Mouse (Mus musculus): ENCODE measurements around the gene Aacs. TPM values are rescaled to one million over a fixed set of nuclear protein-coding genes. Genes with fewer than 3 reads are reported as not detected.

Aacs gene
- polyA plus RNA-seq (2017; shearing (Covaris generic)) = 36.1 TPM

GRCm38 (mm10) chr5:125475601-125476285 lies at the start of gene Aacs:
Gene Aacs, plus strand, starts transcription at chr5:125475814.

GRCm38 (mm10) chr5:125433793-125434337 lies 41.7 kb upstream of the Aacs start, which contains the start of gene Dhx37:
Gene Dhx37, minus strand, starts transcription at chr5:125434121.

GRCm38 (mm10) chr5:125441234-125442114 lies 34.1 kb upstream of the Aacs start, which contains the start of gene Bri3bp:
Gene Bri3bp, plus strand, starts transcription at chr5:125441568.

GRCm38 (mm10) chr5:125531634-125532033 lies 56.0 kb downstream of the Aacs start, which contains the start of gene Tmem132b:
Gene Tmem132b, plus strand, starts transcription at chr5:125531774.

Other genes starting within 250 kb of the Aacs start
- gene Scarb1, start 134.7 kb upstream of the Aacs start, polyA plus RNA-seq (2017; shearing (Covaris generic)) = 9.1 TPM
- 10.1 TPM for gene Gm10382, start 86.5 kb upstream of the Aacs start, polyA plus RNA-seq (2017; shearing (Covaris generic))
- 3,952 TPM for gene Ubc, start 85.6 kb upstream of the Aacs start, polyA plus RNA-seq (2017; shearing (Covaris generic))
- gene Dhx37, start 41.7 kb upstream of the Aacs start, polyA plus RNA-seq (2017; shearing (Covaris generic)) = 10.9 TPM
- 28.5 TPM for gene Bri3bp, start 34.2 kb upstream of the Aacs start, polyA plus RNA-seq (2017; shearing (Covaris generic))
- 0.21 TPM for gene Tmem132b, start 56.0 kb downstream of the Aacs start, polyA plus RNA-seq (2017; shearing (Covaris generic))